Mouse (Mus musculus) heart, adult 2 months (tissue): ENCODE results near the gene Plpp3. TPM values are rescaled to one million over a fixed set of nuclear protein-coding genes. Genes with fewer than 3 reads are reported as not detected.

Source experiments
- DNase-seq, 2 experiments: peaks; one replicate each; pipeline ENCODE4 v3.0.0; 2021
- H3K27ac ChIP-seq: fragments of 200-600 bp; 2 replicates; pipeline ENCODE4 v1.8.1; 2022
- H3K27me3 ChIP-seq: fragments of 200-500 bp; 2 replicates; pipeline ENCODE4 v1.6.1; 2012; ENCODE audit warnings: mild to moderate bottlenecking, low read length, inconsistent platforms, mixed read lengths; ENCODE audit not compliant: control insufficient read depth, insufficient read depth
- H3K36me3 ChIP-seq: fragments of 200-500 bp; 2 replicates; pipeline ENCODE4 v1.6.1; 2012; ENCODE audit warnings: low read length, inconsistent platforms; ENCODE audit not compliant: control insufficient read depth, insufficient read depth
- H3K4me1 ChIP-seq: fragments of 200-500 bp; 2 replicates; pipeline ENCODE4 v1.6.1; 2011; ENCODE audit warnings: low read length; ENCODE audit not compliant: control insufficient read depth, insufficient read depth
- H3K4me3 ChIP-seq: fragments of 200-600 bp; 2 replicates; pipeline ENCODE4 v1.8.1; 2022
- H3K79me2 ChIP-seq: fragments of 200-500 bp; replicated peaks from 2 replicates; pipeline ENCODE4 v1.6.1; 2012; ENCODE audit warnings: mild to moderate bottlenecking, inconsistent platforms, low read length, moderate library complexity, mixed read lengths; ENCODE audit not compliant: control insufficient read depth, insufficient read depth
- H3K9ac ChIP-seq: fragments of 200-500 bp; 2 replicates; pipeline ENCODE4 v1.6.1; 2012; ENCODE audit warnings: low read depth, mild to moderate bottlenecking, control low read depth, inconsistent platforms, low read length, mixed read lengths
- CTCF ChIP-seq: fragments of 200-600 bp; IDR thresholded peaks from 2 replicates; pipeline ENCODE4 v1.8.1; 2022; ENCODE audit warnings: antibody characterized with exemption, mild to moderate bottlenecking, moderate library complexity
- EP300 ChIP-seq: fragments of 200-500 bp; IDR thresholded peaks from 2 replicates; pipeline ENCODE4 v1.6.1; 2011; ENCODE audit warnings: low read depth, low read length, control low read depth; ENCODE audit not compliant: insufficient read depth
- POLR2A ChIP-seq: fragments of 200-500 bp; IDR thresholded peaks from 2 replicates; pipeline ENCODE4 v1.6.1; 2011; ENCODE audit warnings: mild to moderate bottlenecking, low read depth, low read length, control low read depth; ENCODE audit not compliant: insufficient read depth
- WGBS: fragments of 180-500 bp; shearing (Covaris S2); methylation state at CpG from one replicate; pipeline ENCODE4 v1.1.7; 2018; 5-methylcytosine and 5-hydroxymethylcytosine counted together
- intact Hi-C: fragments of 180-260 bp; cut with DNase I; formaldehyde crosslinking; loops from one replicate; pipeline ENCODE4 v1.15.1; 2025
- long read RNA-seq: library from polyadenylated mRNA; stranded (forward); transcript quantifications from one replicate; pipeline ENCODE4 v2.0.0, GENCODE M21; 2021
- polyA plus RNA-seq: library from polyadenylated mRNA; depleted of rRNA; stranded (reverse); fragments of >200 nt; gene quantifications from 2 replicates; pipeline ENCODE4 v1.2.3, GENCODE M21; 2012; rRNA removed
- total RNA-seq, 2 experiments: library from RNA; stranded (reverse); gene quantifications; 2 replicates each; pipeline ENCODE4 v1.2.3; 2021

Plpp3 gene
- total RNA-seq (10 to 100 TPM; 64.8 to 74.0 TPM), polyA plus RNA-seq (76.9 and 92.0 TPM in 2 replicates)
- long read RNA-seq, transcript Plpp3-201 (6 exons, 3,159 nt): major isoform, 62 of 72 reads
- long read RNA-seq, partial matches to known transcripts: 1 of 72 reads
- long read RNA-seq, other reads (novel, unspliced or antisense): 9 of 72 reads

GRCm38 (mm10) chr4:105157276-105158168 is at the start of gene Plpp3:
Gene Plpp3 (plus strand): TSS chr4:105157347.
- intact Hi-C loops: loop anchor here (1.0 to 10.0 kb wide), 12 partner anchors 47 to 897 kb away; no protein-coding TSS in a partner anchor
- peak; percentile 91 to 92 for DNase-seq
- Histone ChIP-seq H3K4me3 (peak within 1 kb of the TSS; percentile 99), H3K9ac (peak within 1 kb of the TSS; percentile 94), H3K79me2 (peaks cover 7% of the 10 kb centered on the region), H3K4me1 (peaks cover 7% of the 10 kb centered on the region), H3K27me3 (no peaks in the 10 kb centered on the region), H3K36me3 (peaks cover 23% of the 10 kb centered on the region), H3K27ac (peak within 1 kb of the TSS; percentile 95)
- WGBS: under 1% methylated on average over 77 of the region's 77 CpGs
- TF ChIP-seq EP300: peak; percentile 90
- TF ChIP-seq CTCF: no peak
- peak; percentile 100 for TF ChIP-seq POLR2A

- Histone ChIP-seq H3K4me3 (peak overlapping the region; percentile 88), H3K79me2 (no peaks in the 10 kb centered on the region), H3K4me1 (peaks cover 2% of the 10 kb centered on the region; the same call in 1 of the 2 replicates), H3K9ac (peak overlapping the region; percentile 22; the same call in 1 of the 2 replicates), H3K27ac (peak overlapping the region; percentile 92), H3K27me3 (no peaks in the 10 kb centered on the region), H3K36me3 (no peaks in the 10 kb centered on the region)
- intact Hi-C loops: loop anchor here (5.0 kb wide), 1 partner anchor 76 kb away; no protein-coding TSS in a partner anchor
- TF ChIP-seq POLR2A: no peak
- TF ChIP-seq EP300: no peak
- TF ChIP-seq CTCF: no peak
- no peak for DNase-seq
- WGBS: 49% methylated on average over 12 of the region's 12 CpGs
These were observed 49.1 kb upstream of the Plpp3 start for GRCm38 (mm10) chr4:105107943-105108640.

GRCm38 (mm10) chr4:105108641-105109198 is 48.4 kb upstream of the Plpp3 start:
- intact Hi-C loops: loop anchor here (5.0 kb wide), 1 partner anchor 76 kb away; no protein-coding TSS in a partner anchor
- H3K4me1 ChIP-seq: peaks cover 2% of the 10 kb centered on the region; the same call in 1 of the 2 replicates
- WGBS: 31% methylated on average over 5 of the region's 5 CpGs
- no peaks in the 10 kb centered on the region for H3K79me2 ChIP-seq
- peak overlapping the region; percentile 96 for H3K9ac ChIP-seq
- no peak for TF ChIP-seq EP300
- TF ChIP-seq CTCF: no peak
- TF ChIP-seq POLR2A: no peak
- DNase-seq: peak in 1 of 2 experiments; percentile 37
- no peaks in the 10 kb centered on the region for H3K27me3 ChIP-seq
- peak overlapping the region; percentile 88 for H3K4me3 ChIP-seq
- H3K27ac ChIP-seq: peak overlapping the region; percentile 92
- no peaks in the 10 kb centered on the region for H3K36me3 ChIP-seq

GRCm38 (mm10) chr4:105109199-105109989 is 47.8 kb upstream of the Plpp3 start, which contains the start of gene Prkaa2:
Gene Prkaa2 (minus strand): TSS chr4:105109890.
- Histone ChIP-seq H3K9ac (peak within 1 kb of the TSS; percentile 96), H3K27ac (peak within 1 kb of the TSS; percentile 92), H3K27me3 (no peaks in the 10 kb centered on the region), H3K4me1 (peaks cover 2% of the 10 kb centered on the region; the same call in 1 of the 2 replicates), H3K79me2 (no peaks in the 10 kb centered on the region), H3K36me3 (no peaks in the 10 kb centered on the region), H3K4me3 (peak within 1 kb of the TSS; percentile 88)
- DNase-seq: peak; percentile 87 to 90
- no peak for TF ChIP-seq EP300
- peak; percentile 52 for TF ChIP-seq CTCF
- WGBS: under 1% methylated on average over 76 of the region's 80 CpGs
- intact Hi-C loops: loop anchor here (5.0 kb wide), 1 partner anchor 77 kb away; no protein-coding TSS in a partner anchor

GRCm38 (mm10) chr4:105109990-105110683 is 47.0 kb upstream of the Plpp3 start:
- Histone ChIP-seq H3K27ac (peak overlapping the region; percentile 92), H3K4me1 (peaks cover 2% of the 10 kb centered on the region; the same call in 1 of the 2 replicates), H3K9ac (peak overlapping the region; percentile 96), H3K79me2 (no peaks in the 10 kb centered on the region), H3K36me3 (no peaks in the 10 kb centered on the region), H3K4me3 (peak overlapping the region; percentile 88), H3K27me3 (no peaks in the 10 kb centered on the region)
- TF ChIP-seq CTCF: no peak
- 0 out of 2 replicates have a peak, but pooled peaks have one; percentile 30 for TF ChIP-seq POLR2A
- WGBS: 5% methylated on average over 22 of the region's 24 CpGs
- intact Hi-C loops: loop anchor here (5.0 kb wide), 1 partner anchor 78 kb away; no protein-coding TSS in a partner anchor
- no peak for DNase-seq
